Mouse (Mus musculus): ENCODE measurements at regions not wholly inside any gene's neighbourhood (a gene's known extent, or its start where the extent isn't known, plus 50 kb on each side); places are given as distances from the start of the nearest gene placed in this dataset.

GRCm38 (mm10) chr1:137571905-137572865 is 603.3 kb downstream of the Ptprc start:
- H3K4me2 ChIP-seq (ENCODE audit: insufficient read depth, low read depth, poor library complexity, severe bottlenecking), result no peak overlapping the region
- no peak overlapping the region for H3K4me3 ChIP-seq (replicated peaks in 1 of 3; ENCODE audit: low read depth in 2 of 3, low read length in 2 of 3, poor library complexity in 1 of 3)
- no peaks in the 10 kb centered on the region for H3K9me3 ChIP-seq (replicated peaks; ENCODE audit: low read length)
- no peaks in the 10 kb centered on the region for H3K36me3 ChIP-seq (replicated peaks in 1 of 2; ENCODE audit: control insufficient read depth in 1 of 2, insufficient read depth in 1 of 2, low read length in 1 of 2)
- dilution Hi-C loops (cut with MboI; ENCODE audit: extremely low pct_ligation_motif_present, extremely low pct_unique_long_range_greater_than_20kb, low sequenced_read_pairs) (no loop called here), in situ Hi-C loops (cut with MboI; ENCODE audit: low pct_ligation_motif_present, low pct_unique_long_range_greater_than_20kb, low sequenced_read_pairs) (no loop called here)
- H3K27me3 ChIP-seq (replicated peaks), result no peaks in the 10 kb centered on the region
- no peaks in the 10 kb centered on the region for H3K79me2 ChIP-seq (replicated peaks; ENCODE audit: control insufficient read depth, extremely low read depth, insufficient read depth, poor library complexity, severe bottlenecking)
- no peaks in the 10 kb centered on the region for H3K4me1 ChIP-seq (ENCODE audit: control insufficient read depth in 1 of 2, insufficient read depth in 2 of 2)
- no peak overlapping the region for H3K27ac ChIP-seq (ENCODE audit: insufficient read depth, low read depth)
- H3K9ac ChIP-seq (ENCODE audit: insufficient read depth, low read depth), result no peak overlapping the region
- DNase-seq (ENCODE audit: extremely low read depth), result no peak
- TF ChIP-seq PAX5 (IDR thresholded peaks at IDR 0.05; ENCODE audit: low read length), result no peak
- TF ChIP-seq ZNF384 (IDR thresholded peaks at IDR 0.05; ENCODE audit: low read depth, low read length), result no peak
- TF ChIP-seq RCOR1 (conservative IDR thresholded peaks at IDR 0.05; ENCODE audit: low read depth, low read length), result no peak
- TF ChIP-seq EP300 (IDR thresholded peaks at IDR 0.05; ENCODE audit: low read length), result no peak
- TF ChIP-seq HCFC1 (IDR thresholded peaks at IDR 0.05; ENCODE audit: low read depth, low read length), result no peak

DNA sequence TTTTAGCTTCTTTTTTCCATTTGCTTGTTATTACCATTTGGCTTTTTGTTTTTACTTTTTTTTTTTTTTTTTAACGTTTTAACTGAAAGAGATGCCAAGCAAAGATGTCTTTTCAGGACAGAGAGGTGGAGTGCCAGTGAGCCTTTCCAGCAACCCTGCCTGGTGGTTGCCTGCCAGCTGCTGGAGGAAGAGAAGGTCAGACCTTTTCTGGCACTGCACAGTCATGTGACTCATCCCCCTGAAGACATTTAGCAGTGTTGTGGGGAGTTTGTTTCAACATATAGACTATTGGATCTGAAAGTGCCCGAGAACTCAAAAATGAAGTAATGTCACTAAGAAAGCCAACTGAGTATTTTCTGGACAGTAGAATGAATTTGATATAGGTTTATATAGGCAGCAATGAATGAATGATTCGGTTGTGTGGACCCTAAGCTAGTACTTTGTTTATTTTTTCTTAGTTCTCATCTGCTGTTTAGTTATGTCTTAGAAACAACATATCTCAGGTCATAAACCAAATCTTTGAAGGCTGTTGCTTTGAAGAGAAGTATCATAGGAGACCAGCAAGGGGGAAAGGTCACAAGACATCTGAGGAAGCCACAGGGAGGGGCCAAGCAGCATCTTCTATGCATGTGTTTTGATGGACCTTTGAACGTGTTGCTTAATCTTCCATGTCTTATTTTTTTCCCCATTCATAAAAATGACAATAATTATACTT is 604.2 kb downstream of the Ptprc start:
- TF ChIP-seq MEF2A (IDR thresholded peaks at IDR 0.05; ENCODE audit: borderline replicate concordance, low read depth, low read length) (no peak), BHLHE40 (IDR thresholded peaks at IDR 0.05; ENCODE audit: low read depth, low read length) (no peak), UBTF (IDR thresholded peaks at IDR 0.05; ENCODE audit: low read depth, low read length) (no peak), MAZ (IDR thresholded peaks at IDR 0.05; ENCODE audit: low read depth, low read length) (no peak), ZKSCAN1 (IDR thresholded peaks at IDR 0.05; ENCODE audit: borderline replicate concordance, low read depth, low read length) (no peak), ZC3H11A (IDR thresholded peaks at IDR 0.05; ENCODE audit: low read depth, low read length) (no peak), HCFC1 (IDR thresholded peaks at IDR 0.05; ENCODE audit: low read depth, low read length) (no peak), ZNF384 (IDR thresholded peaks at IDR 0.05; ENCODE audit: low read depth, low read length) (no peak), MXI1 (IDR thresholded peaks at IDR 0.05; ENCODE audit: low read depth, low read length) (no peak), E2F4 (IDR thresholded peaks at IDR 0.05; ENCODE audit: insufficient replicate concordance, low read depth, low read length) (no peak), CHD2 (IDR thresholded peaks at IDR 0.05; ENCODE audit: low read length) (no peak), ETS1 (conservative IDR thresholded peaks at IDR 0.05; ENCODE audit: low read depth, low read length) (no peak)
- dilution Hi-C loops (cut with MboI; ENCODE audit: extremely low pct_ligation_motif_present, extremely low pct_unique_long_range_greater_than_20kb, low sequenced_read_pairs) (no loop called here), in situ Hi-C loops (cut with MboI; ENCODE audit: low pct_ligation_motif_present, low pct_unique_long_range_greater_than_20kb, low sequenced_read_pairs) (no loop called here)
- Histone ChIP-seq H3K4me3 (replicated peaks in 1 of 3; ENCODE audit: low read depth in 2 of 3, low read length in 2 of 3, poor library complexity in 1 of 3) (no peak overlapping the region), H3K9me3 (replicated peaks; ENCODE audit: low read length) (no peaks in the 10 kb centered on the region), H3K27ac (ENCODE audit: insufficient read depth, low read depth) (no peak overlapping the region), H3K79me2 (replicated peaks; ENCODE audit: control insufficient read depth, extremely low read depth, insufficient read depth, poor library complexity, severe bottlenecking) (no peaks in the 10 kb centered on the region), H3K9ac (ENCODE audit: insufficient read depth, low read depth) (no peak overlapping the region), H3K36me3 (replicated peaks in 1 of 2; ENCODE audit: control insufficient read depth in 1 of 2, insufficient read depth in 1 of 2, low read length in 1 of 2) (no peaks in the 10 kb centered on the region), H3K4me2 (ENCODE audit: insufficient read depth, low read depth, poor library complexity, severe bottlenecking) (no peak overlapping the region), H3K4me1 (ENCODE audit: control insufficient read depth in 1 of 2, insufficient read depth in 2 of 2) (no peaks in the 10 kb centered on the region), H3K27me3 (replicated peaks) (no peaks in the 10 kb centered on the region)
- DNase-seq (ENCODE audit: extremely low read depth), result no peak
